Mouse (Mus musculus) heart, adult 2 months (tissue): ENCODE measurements around the gene Olfr725.

ENCODE experiments used
- CTCF ChIP-seq: fragments of 200-600 bp; IDR thresholded peaks from 2 replicates; pipeline ENCODE4 v1.8.1; 2022; ENCODE audit warnings: antibody characterized with exemption, mild to moderate bottlenecking, moderate library complexity
- POLR2A ChIP-seq: fragments of 200-500 bp; IDR thresholded peaks from 2 replicates; pipeline ENCODE4 v1.6.1; 2011; ENCODE audit warnings: mild to moderate bottlenecking, low read depth, low read length, control low read depth; ENCODE audit not compliant: insufficient read depth

DNA sequence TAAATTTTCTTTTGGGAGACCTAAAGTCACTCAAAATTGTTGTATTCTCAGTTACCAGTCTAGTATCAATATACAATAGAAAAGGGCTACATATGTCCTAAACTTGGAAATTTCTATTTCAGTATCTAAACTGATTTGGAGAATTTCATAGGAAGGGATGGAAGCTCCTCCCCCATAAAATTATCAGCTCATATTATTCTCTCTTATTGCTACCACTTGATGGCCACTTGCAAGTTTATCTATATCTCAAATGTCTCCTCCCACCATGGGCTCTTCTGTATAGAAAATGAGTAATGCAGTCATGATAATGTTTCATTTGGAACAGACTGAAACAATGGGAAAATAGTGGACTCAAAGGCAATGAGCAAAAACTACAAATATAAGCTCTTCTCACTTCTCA, at the start of gene Olfr725:
- TF ChIP-seq CTCF (no peak), POLR2A (no peak)
